Mouse (Mus musculus): ENCODE measurements around the gene Rbm3.
A peak's percentile ranks its signal among the peaks of the same experiment; 100 is the strongest.
"Not testable (repeated sequence)": the region's sequence is repeated elsewhere in the genome, so short reads cannot be mapped to it uniquely, and the experiment has no call there.

The Rbm3 gene

DNA sequence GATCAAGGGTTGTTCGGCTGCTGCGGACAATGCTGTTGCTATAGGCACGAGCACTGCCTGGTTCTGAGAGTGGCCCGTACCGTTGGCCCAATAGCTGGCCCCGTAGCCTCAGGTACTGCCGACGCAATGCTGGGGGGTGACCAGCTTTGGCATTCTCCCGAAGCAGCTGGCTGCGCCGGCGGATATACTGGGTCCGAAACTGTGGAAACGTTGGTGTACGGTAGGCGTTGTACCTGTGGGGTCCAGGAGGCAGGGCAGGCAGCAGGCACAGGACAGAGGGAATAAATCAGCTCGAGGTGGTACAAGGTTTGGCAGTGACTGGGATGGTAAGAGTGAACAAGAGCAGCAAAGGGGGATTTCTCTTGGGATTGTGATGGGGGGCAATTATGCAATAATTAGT is 14.3 kb downstream of the Rbm3 start:
- DNase-seq (ENCODE audit: low spot score in 2 of 2) = no peak

DNA sequence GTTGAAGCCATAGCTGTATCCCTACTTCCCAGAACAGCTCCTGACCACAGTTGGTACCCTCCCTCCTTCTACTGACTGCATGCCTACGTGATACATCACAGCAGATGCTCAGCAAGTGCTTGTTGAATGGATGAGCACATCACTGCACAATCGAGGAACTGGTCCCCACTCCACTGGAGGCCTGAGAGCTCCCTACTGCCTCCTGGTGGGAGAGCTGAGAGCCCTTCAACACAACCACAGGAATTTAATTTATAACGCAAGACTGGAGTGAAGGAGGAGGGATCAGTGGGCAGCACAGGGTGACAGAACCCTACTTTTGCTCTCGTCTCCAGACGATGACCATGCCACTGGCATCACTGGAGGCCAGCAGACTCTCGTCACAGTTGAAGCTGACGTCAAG is 20.4 kb downstream of the Rbm3 start:
- no peak for DNase-seq (ENCODE audit: low spot score in 2 of 2)

DNA sequence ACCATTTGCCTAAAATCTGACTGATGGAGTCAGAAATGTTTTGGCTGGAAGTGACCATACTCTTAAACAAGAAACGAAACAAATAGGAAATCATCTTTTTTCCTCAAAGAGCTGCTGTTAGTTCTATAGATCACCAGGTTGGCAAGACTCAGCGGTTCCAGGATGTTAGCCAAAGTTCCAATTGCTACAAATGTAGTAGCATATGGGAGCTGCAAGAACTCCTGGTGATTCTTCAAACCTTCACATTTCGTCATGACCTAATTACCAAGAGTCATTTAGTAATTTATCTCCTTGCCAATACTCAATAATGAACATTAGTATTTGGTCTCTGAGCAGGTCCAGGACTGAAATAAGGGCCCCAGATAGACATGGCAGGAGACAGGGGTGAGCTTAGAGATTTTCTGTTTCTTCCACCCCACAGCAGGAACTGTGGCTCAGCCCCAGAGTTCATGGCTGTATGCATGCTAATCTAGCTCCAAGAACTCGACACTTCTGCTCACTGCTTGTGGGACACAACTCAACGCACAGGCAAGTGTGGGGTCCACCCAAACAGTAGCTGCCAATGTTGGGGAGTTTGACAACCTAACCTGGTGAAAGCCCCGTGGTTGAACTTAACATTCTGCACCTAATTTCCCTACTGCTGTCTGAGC is 21.7 kb downstream of the Rbm3 start:
- no peak for DNase-seq (ENCODE audit: low spot score in 2 of 2)

DNA sequence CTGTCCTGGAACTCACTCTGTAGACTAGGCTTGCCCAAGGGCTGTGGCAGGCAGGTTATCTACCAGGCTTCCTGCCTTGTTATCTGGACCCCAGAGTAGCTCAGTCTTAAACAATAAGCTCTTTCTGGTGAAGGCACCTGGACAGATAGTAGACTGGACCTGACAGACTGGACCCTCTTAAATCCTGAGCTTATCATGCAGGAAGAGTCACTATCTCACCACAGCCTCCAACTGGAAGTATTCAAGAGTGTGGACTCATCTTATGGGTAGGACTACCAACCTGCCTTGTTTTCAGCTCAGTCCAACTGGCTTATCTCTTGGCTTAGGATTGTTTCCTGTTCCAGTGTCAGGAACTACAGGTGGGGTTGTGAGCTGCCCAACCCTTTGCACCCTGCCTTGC is 28.4 kb downstream of the Rbm3 start:
- DNase-seq (ENCODE audit: low spot score in 2 of 2) = no peak

DNA sequence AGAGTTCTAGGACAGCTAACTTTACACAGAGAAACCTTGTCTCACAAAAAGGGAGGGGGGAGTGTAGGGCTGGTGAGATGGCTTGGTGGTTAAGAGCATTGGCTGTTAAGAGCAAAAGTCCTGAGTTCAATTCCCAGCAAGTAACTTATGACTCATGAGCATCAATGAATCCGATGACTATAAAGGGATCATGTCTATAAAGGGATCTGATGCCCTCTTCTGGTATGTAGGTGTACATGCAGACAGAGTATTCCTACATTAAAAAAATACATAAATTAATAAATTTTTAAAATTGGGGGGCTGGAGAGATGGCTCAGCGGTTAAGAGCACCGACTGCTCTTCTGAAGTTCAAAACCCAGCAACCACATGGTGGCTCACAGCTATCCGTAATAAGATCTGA is 30.4 kb downstream of the Rbm3 start:
- no peak for DNase-seq (ENCODE audit: low spot score in 2 of 2)

DNA sequence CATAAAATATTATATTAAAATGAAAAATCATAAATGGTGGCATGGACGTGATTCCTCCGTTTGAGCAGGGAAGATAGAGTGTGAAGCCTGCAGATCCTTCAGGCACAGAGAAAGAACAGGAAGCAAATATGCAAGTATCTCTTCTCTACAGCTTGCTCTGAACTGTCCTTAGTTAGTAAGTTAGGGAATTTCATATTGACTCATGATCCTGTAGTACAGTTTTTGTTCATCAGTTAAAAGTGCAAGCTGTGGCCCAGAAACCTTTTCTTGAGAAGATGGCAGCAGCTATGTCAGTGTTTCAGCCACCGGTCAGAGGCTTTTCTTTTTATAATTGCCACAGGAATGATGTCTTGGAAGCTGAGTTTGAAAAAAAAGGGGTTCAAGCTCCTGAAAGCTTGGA is 40.7 kb downstream of the Rbm3 start:
- DNase-seq (ENCODE audit: low spot score in 2 of 2) = no peak

DNA sequence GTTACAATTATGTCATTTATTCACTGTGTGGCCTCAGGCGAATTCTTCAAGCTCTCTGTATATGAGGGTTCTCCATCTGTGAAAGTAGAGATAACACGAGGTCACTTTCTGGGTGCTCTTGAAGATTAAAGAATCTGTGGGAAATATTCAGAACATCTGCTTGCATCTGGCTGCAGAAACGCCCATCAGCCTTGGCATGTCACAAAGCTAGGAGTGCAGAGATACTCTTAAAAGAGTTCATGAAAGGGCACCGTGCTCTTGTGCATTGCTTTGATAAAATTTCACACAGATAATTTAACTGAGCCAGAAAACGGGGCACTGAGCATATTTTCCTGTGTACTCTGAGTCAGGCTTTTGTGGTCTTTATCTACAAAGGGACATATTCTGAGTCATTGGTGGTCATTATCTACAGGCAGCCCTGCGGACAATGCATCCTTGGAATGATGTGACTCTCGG is 43.4 kb downstream of the Rbm3 start:
- no peak for DNase-seq (ENCODE audit: low spot score in 2 of 2)

DNA sequence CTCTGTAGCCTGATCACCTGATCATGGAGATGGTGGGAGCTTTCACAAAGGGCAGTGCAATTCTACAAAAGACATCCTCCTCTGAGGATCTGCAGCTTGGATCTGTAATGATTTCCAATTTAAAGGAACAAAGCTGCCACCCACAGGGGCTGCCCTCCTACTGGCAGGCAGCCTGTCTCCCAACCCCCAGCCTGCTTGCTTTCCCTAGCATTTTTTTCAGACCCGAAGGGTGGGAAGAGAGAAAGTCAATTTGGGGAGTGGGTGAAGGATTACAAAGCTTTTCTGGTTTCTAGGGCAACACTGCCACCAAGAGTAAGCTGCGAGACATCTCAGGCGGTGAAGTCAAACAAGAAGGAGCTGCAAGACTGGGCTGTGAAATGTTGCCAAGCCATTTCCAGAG is 44.7 kb downstream of the Rbm3 start:
- no peak for DNase-seq (ENCODE audit: low spot score in 2 of 2)

DNA sequence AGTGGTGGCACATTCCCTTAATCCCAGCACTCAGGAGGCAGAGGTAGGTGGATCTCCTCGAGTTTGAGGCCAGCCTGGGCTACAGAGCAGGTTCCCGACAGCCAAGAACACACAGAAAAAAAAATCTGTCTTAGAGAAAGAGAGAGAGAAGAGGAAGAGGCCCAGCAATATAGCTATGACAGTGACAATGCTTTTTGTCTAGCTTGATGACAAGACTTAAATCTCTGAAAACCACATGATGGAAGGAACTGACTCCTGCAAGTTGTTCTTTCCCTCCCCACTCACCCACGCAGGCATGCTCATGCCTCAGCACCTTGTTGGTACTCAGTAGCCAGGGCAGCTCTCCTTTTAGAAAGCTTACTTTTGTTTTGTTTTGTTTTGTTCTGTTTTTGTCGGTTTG is 46.2 kb downstream of the Rbm3 start:
- no peak for DNase-seq (ENCODE audit: low spot score in 2 of 2)

DNA sequence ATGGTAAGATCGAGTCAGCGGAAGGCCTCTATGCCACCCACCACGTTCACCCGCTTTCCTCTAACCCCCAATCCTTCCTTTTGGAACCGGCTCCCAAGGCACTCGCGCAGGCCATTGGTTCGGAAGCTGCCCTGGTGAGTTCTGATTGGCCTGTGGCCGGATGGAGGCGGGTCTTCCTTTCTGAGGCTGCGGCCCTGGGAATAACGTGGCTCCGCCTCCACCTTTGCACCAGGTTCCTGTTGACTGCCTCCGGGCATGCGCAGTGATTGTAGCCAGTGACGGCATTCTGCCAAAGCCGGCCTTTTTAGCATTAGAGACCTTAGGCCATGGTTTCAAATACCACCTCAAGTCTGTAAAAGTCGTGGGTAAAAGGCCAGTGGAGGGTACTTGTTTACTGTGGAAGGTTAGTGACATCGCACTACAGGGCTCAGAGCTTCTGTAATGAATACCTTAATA is 48.9 kb downstream of the Rbm3 start:
- DNase-seq (ENCODE audit: low spot score in 2 of 2) = peak; percentile 77 to 91

DNA sequence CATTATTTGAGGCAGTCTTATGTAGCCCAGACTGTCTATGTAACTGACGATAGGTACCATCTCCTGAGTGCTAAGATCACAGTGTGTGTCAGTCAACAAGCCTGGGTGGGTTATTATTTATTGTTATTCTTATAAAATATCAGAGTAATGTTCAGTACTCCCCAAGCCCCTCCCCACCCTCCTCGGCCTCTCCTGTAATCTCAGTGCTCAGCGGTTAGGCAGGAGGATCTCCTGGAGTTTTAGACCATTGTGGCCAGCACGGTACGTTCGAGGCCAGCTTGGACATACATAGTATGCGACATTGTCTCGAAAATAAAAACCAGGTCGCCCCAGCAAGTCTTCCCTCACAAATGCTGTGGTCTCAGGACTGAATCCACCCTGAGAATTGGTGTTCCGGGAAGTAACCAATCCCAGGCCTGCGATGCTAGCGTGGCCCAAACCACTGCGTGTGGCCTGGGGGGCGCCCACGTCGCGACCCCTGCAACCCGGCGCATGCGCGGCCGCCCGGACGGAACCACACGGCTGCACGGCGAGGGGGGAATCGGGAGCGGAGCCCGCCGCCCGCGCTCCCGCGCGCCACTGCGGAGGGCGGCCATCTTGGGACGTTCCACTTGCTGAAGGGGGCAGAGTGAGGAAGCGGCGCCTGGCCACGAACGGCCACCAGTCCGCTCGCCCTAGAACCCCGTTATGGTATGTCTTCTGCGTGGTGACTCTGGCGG is 49.5 kb downstream of the Rbm3 start:
- peak in 1 of 2 experiments; percentile 83 for DNase-seq (ENCODE audit: low spot score in 2 of 2)

DNA sequence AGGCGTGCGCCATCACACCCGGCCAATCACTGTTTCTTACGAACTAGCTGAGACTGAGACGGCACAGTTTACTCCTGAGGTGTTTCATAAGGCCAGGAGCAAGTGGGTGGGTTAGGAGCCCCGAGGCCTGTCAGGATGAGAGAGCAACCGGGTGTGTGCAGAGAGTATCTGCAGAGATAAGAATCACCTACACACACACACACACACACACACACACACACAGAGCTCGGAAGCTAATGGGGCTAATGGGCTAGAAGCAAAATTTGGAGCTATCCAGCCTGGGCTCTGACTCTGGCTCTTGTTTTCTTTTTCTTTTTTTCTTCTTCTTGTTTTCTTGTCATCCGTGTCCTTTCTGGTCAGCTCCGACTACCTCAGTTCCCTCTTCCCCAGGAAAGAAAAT is 50.1 kb downstream of the Rbm3 start:
- DNase-seq (ENCODE audit: low spot score in 2 of 2) = no peak

DNA sequence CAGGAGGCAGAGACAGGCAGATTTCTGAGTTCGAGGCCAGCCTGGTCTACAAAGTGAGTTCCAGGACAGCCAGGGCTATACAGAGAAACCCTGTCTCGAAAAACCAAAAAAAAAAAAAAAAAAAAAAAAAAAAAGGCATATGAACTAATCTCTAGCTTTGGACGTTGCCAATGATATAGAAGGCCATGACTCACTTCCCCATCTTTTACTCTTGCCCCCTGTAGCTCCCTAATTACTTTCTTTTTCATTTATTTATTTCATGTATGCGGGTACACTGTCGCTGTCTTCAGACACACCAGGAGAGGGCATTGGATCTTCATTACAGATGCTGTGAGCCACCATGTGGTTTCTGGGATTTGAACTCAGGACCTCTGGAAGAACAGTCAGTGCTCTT is 54.7 kb downstream of the Rbm3 start:
- not testable (repeated sequence) for DNase-seq (ENCODE audit: low spot score in 2 of 2)

DNA sequence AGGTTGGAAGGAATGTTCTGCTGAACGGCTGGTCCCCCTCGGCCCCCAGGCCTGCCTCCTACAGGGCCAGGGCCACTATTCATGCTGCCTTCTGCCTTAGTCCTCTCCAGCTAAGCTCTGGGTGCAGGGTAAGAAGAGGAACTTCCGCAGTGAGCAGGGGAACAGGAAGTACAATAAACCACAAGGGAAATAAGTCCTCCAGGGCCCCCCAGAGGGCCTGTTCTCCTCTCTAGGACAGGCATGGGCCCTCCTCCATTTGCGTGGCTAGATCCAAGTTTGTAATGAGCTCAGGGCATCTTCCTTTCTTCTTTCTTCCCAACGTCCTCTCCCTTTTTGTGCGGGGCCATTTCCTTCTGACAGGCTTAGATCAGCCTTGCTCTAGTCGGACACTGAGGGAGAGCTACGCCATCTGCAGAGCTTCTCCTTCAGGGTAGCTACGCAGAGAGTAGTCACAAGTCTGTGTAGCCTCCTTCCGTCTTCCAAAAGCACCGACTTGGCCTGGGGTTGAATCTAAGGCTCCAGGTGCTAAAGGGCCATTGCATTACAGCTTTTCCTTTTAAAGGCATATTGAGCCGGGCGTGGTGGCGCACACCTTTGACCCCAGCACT is 55.2 kb downstream of the Rbm3 start, which contains the start of gene Was:
Gene Was (minus strand): TSS at position 153 of the 608 bp plus-strand sequence.
- DNase-seq (ENCODE audit: low spot score in 2 of 2) = no peak

DNA sequence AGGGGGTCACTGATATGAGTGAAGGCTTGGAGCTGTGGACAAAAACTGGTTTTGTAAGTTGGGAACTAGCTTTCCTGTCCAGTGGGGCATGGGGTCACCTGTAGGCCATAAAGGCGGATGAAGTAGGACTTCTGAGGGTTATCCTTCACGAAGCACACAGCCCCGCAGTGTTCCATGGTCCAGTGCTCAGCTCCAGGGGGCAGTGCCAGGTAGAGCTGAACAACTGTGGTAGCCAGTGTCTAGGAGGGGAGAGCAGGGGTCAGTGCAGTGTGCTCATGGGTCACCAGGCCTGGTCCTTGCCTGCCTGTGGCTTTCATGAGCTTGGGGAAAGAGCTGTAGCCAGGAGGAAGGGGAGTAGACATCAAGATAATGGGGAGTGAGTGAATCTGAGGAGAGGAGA is 55.9 kb downstream of the Rbm3 start:
- no peak for DNase-seq (ENCODE audit: low spot score in 2 of 2)
